Mouse (Mus musculus) left cerebral cortex, adult 8-10 months (tissue): Measurements from ENCODE around the gene Podxl2. TPM values are rescaled to one million over a fixed set of nuclear protein-coding genes. Genes with fewer than 3 reads are reported as not detected.

ENCODE experiments used
- DNase-seq, 2 experiments: peaks; one replicate each; pipeline ENCODE4 v3.0.0; 2022; ENCODE audit warnings: low spot score in 2 of 2
- total RNA-seq, 4 experiments: library from RNA; stranded (reverse); gene quantifications; 2 replicates each; pipeline ENCODE4 v1.2.4; 2022

Podxl2 gene
- total RNA-seq, 4 experiments from 2014 or later, result 190 to 207 (median 195) TPM

DNA sequence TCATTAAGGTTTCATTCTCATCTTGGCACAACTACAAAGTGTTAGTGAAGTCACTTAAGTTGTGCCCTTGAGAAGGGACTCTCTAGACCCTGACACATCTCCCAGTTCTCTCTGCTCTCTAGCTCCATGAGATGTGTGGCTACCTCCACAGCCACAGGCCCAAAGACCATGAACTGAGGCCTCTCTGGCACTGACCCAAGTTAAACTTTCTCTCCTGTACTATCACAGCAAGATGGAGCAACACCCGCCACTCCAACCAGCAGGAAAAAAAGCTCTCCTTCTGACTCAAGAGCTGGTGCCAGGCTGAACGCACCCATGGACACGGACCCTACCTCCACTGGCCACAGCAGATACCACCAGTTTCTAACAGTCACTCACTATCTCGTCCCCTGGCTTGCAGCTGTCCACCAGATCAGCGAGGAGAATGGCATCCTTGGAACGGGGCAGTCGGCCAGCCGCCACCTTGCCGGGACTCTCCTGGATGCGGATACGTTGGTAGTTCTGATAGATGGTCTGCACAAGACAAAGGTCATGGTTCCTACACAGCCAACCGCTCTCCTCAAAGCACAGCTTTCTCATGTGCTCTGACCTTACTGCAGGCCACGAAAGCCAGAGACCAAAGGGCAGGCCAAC is 14.7 kb upstream of the Podxl2 start:
- no peak for DNase-seq

DNA sequence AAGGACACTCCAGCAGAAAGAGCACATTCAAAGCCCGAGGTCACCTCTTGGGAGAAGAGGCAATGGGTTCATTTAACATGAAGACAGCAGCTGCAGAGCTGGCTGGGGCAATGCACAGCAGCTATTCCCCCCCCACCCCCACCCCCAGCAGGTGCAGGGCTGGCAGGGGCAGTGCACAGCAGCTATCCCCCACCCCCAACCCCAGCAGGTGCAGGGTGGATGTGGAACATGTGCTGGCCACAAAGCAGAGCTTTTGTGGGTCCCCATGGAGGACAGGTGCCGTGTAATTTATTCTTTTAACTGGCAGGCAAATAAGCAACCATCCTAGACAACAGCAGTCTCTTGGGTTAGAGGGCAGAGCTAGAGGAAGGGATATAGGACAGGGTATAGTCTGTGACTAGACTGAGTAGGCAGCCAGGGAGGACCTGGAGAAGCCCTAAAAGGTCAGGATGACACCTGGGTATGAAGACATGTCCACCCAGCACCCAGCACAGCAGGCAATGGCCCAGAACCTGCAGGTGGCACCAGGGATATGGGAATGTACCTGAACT is 11.6 kb upstream of the Podxl2 start:
- DNase-seq, result no peak

DNA sequence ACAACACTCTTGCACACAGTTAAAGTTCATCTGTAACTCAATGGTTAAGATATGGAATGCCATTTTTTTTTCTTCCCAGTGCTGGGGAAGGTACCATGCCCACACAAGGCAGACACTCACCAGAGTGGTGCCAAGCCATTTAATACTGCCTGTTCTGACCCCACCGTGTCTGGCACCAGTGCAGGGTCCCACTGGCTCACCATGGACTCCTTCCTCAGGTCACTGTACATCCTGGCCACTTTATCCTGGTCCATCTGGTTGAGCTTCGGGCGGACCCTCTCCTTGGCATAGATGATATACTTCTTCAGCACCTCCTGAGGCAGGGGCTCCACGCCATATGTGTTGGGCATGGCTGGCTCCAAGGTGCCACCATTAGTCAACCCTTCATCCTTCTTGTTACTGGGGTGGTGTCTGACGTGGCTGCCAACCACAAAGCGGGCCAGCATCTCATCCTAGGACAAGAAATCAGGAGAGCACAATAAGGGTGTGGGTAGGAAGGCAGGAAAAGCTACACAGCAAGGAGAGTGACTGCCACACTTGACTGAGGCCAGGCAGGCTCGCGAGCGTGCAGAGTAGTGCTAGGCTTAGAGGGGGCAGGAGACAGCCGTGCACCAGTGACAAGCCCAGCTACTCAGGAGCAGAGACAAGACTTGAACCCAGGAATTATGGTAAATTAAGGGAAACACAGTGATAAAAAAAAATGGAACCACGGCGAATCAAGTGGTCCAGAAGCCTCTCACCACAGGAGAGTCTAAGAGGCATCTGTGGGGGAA is 11.0 kb upstream of the Podxl2 start:
- no peak for DNase-seq

DNA sequence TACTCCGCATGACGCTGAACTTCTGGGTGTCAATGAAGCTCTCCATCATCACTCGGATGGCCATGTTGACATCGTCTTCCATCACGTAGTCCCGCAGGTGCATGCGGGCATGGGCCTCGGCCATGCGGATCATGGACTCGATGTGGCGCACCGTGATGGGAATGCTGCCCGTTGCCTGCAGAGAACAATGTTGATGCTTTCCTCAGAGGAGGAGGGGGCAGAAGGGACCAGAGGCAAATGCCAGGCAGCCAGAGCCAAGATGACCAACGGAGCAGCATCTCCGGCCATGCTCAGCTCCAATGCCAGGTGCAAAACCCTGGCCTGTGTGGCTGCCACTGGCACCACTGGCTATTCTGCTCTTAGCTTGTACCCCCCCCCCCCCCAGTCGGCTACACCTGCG is 9.8 kb upstream of the Podxl2 start:
- no peak for DNase-seq

DNA sequence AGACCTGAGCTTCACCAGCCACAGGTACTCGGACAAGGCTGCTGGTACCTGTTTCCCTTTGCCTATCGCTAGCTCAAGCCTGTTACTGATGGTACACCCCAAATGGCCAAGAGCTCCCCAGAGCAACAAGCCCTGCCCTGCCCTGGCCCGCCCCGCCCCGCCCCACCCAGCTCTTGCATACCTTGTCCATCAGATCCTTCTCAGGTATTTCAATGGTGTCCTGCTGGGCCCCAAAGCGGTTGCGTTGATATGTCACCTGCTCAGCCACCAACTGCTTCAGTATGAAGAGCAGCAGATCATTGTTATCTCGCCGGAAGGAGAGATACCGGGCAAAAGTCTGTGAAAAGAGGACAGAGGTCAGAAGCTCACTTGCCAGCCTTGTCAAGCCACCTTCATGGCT is 9.4 kb upstream of the Podxl2 start:
- no peak for DNase-seq

DNA sequence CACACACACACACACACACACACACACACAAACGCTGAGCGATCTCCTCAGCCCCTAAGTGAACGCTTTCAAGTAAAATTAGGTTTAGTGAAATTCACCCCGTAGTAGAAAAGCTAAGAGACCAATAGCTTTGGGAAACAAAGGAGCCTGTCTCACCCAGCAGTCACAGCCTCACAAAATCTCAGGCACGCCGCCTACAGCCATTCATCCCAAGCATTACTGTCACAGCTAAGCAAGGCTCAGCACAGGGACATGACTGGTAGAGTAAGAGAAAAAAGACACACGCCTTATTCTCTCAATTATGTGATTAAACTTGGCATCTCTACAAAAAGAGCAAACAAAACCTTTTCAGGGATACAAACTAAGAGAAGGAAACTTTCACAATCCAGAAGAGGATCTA is 6.5 kb upstream of the Podxl2 start:
- DNase-seq, result no peak

DNA sequence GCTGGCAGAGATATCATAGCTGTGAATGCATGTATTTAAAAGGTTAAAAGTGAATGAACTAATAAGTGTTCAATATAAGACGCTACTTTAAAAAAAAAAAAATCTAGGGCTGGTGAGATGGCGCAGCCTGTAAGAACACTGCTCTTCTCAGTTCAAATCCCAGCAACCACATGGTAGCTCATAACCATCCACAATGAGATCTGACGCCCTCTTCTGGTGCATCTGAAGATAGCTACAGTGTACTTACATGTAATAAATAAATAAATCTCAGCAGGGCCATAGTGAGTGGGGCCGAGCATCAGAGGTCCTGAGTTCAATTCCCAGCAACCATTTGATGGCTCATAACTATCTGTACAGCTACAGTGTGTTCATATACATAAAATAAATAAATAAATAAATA is 4.6 kb upstream of the Podxl2 start:
- DNase-seq, result no peak

DNA sequence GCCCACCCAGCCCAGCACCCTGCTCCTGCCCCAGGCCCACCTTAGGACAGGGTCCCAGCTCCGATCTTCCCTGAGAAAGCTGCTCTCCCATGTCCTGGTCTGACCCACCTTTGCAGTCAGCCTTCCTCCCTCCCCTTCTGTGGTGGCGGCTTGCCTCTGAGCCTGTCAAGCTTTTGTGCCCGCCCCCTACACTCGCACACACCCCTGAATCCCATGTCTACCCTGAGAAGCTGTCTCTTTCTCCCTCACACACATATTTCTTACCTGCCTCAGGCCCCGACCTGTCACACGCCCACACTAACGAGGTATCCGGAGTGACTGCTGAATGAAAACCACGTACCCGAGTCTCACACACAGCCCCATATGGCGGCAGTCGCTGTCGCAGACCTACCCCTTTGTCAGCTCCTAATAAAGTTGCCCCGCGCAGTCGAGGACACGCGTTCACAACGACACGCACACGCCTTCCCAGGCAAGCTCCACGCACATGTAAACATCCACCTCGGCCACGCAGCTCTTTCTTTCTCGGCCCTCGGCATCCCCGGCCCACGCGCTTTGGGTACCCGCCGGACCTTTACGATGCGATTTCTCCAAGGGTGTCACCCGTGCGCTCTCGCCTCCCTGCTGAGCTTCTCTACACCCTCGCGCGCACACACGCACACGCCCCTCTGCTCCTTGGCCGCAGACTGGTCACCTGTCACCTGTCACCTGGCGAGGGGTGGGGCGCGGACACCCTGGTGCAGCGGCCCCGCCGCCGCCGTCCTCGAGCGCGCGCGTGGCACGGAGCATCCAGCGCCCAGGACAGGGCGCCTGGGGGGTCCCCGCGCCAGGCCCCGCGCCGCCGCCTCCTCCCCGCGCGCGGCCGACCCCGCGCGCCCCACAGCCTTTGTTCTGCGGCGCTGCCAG is 628 bp downstream of the Podxl2 start:
- DNase-seq, result peak in 1 of 2 experiments; percentile 25

DNA sequence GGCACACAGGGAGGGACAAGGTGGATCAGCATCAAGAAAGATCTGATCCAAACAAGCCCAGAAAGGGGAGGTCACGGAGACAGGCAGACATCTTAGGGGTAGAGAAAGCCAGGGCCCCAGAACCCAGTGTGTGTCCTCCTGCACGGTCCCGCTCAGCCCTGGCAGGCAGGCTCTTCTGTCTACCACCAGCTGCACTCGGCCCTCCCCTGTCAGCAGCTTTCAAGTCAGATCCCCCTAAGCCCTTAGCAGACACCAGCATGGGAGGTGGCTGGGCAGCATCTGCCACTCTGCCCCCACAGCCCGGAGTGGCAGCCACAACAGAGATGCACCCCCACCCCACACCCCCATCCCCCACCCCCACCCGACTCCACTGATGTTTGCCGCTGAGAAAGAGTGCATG is 2.0 kb downstream of the Podxl2 start:
- DNase-seq, result no peak

DNA sequence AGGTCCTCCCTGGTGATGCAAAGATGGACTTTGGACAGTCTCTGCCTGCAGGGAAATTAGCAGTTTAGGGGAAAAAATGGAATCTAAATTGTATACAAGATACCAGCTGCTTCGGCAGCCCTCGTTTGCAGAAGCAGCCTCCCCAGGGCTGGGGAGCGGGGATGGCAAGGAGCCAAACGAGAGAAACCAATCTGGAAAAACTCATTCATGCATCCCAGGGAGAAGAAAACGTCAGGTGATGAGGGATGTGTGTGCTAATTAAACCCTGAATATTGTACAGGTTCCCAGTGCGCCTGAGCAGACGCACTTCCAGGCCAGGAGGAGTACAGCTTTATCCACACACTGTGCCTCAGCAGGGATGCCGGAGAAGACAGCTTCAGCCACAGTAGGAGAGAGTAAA is 3.3 kb downstream of the Podxl2 start:
- peak in 1 of 2 experiments; percentile 64 for DNase-seq

DNA sequence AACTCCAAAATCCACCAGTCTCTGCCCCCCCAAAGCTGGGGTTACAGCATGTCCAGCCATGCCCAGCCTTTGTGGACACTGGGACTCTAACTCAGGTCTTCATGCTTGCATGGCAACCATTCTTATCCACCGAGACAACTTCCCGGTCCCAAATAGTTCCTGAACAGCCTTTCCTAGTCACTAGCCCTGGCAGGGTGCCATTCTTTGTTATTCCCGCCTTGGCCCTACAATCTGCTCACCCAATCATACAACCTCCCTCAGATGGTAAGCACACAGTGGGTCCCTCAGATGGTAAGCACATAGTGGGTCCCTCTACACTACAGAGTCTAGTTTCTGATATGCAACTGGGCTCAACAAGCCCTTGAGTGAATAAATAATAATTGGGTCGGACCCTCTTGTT is 4.2 kb downstream of the Podxl2 start:
- no peak for DNase-seq

DNA sequence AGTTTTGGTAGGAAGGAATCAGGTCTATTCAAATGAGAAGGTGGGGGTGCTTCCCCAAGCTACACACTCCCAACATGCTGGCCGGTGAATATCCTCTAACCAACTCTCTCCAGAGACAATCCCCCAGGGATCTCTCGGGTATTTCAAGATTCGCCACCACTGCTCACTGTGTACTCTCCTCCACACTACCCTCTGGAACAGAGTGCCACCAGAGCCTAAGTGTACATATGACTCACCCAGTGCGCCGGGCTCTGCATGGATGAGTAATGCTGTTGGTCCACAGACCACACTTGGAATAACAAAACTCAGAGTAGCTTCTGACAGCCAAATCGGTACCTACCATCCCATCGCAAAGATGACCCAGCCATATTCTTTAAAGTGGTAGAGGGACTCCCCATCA is 5.4 kb downstream of the Podxl2 start:
- peak in 1 of 2 experiments; percentile 66 for DNase-seq

DNA sequence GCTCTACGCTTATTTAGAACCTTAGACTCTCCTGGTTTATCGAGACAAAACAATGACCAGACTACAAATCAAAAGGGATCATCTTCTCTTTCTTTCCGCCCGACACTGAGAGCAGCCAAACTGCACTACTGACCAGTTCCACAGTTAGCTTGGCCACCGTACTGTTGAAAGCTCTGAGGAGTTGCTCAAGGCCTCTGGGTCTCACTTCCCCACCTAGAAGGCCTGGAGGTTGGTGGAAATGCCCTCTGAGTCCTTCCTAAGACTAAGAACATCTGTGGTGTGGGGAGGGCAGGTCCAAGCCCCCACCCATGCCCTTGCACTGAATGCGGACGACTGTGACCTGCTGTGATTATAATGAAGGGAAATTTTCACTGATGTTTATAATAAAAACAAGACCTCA is 9.1 kb downstream of the Podxl2 start:
- DNase-seq, result no peak

DNA sequence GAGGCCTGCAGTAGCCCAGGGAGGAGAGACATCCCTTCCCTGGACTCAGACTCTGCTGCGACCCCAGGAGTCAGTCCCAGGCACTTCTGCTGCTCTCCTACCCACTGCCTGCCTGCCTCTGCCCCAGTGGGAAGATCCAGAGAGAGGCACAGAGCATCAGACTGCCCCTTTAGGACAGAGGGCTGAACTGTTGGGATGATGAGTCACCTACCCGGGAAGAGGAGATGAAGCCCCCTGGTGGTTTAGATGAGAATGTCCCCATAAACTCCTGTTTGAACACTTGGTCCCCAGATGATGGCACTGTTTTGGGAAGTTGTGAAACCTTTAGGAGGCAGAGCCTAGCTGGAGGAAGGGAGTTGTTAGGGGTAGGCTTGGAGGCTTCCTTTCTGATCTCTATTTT is 13.9 kb downstream of the Podxl2 start:
- DNase-seq, result no peak

DNA sequence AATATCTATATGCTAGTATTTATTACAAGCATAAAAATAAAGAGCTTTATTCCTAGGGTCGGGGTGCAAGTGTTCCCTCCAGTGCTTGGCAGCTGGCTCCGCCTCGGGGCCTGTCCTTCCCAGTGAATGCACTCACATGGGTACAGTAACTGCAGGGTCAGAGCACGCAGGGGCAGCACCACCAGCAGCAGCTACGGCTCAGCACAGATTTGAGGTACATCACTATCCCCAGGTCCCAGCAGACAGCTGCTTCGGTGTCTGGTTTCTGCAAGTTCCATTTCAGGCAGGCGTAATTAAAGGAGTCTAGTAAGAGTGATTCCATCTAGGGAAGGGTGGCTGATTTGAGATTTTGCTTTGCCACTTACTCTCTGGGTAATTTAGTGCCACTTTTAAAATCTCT is 16.5 kb downstream of the Podxl2 start:
- DNase-seq, result no peak

DNA sequence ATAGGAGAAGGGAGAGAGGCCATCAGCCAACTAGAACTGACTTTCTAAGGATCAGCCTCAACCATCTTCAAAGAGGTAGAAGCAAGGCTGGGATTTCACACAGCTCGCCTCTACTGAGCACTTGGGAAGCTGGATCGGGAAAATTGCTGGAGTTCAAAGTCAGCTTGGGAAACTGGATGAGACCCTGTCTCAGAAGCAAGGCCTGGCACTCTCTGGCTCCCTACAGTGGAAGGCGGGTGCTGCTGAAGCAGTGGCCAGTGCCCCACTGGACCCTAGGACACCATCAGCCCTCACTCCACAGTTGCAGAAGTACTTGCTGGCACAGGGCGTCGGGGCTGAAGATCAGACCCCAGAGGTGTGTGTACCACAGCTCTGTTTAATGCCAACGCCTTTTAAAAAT is 17.0 kb downstream of the Podxl2 start:
- DNase-seq, result no peak

DNA sequence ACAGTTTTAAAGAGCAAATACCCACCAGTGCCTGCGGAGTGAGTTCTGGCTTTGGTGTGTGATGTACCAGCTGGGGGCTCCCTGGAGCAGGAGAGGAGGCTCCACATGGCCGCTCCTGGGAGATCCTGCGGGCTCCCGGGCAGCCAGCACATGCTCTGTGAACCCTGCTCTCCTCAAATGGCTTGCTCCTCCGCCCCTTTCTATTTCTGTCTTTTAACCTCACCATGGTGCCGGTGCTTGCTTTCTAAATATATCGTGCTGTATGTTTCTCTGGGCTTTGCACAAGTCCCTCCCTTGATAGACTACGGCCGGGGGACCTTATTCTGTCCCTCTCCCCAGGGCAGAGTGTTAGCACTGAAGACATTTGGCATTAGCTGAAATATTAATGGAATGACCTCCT is 17.6 kb downstream of the Podxl2 start:
- no peak for DNase-seq

DNA sequence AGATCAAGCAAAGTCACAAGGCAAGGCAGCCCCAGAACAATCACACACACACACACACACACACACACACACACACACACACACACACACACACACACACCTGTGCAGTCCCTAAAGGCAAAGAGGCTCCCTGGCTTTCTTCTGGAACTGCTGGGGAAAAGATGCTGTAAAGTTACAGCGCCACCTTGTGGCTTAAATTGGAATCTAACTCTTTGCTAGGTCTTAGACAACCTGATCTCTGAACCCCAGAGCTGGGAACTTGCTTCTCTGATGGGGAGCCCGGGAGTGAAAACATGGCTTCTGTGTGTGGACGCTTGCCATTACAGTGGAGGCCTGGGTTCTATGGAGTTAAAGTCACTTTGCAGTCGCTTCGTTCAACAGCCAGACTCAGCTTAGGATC is 19.2 kb downstream of the Podxl2 start:
- no peak for DNase-seq

DNA sequence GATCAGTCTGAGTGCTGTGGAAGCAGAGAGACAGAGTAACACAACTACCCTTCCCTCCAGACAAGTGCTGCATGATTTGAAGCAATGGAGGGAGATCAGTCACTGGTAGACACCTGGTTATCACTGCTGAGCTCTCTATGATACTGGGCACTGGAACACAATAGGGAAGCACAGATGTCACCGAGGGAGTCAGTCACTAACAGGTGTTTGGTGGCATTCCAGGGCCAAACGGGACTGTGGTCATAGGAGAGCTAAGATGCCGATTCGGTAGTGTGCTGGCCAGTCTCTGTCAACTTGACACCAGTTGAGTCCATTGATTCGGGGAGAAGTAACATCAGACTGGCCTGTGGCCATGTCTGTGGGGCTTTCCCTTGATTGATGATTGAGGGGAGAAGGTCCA is 20.3 kb downstream of the Podxl2 start:
- DNase-seq, result no peak

DNA sequence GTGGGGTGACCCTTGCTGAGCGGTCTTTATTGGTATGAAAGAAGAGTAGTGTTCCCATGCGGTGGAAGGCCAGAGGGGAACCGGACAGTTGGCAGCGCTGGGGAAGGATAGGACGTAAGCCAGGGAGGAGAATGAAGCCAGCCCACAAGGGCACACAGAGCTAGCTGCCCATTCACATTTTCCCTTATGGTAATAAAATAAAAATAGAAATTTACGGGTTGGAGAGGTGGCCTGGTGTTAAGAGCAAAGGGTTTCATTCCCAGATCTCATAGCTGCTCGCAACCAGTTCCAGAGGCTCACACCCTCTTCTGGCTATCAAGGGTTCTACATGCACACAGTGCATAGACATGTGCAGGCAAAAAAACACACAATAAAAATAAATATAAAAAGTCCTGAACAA is 24.8 kb downstream of the Podxl2 start:
- DNase-seq, result no peak

DNA sequence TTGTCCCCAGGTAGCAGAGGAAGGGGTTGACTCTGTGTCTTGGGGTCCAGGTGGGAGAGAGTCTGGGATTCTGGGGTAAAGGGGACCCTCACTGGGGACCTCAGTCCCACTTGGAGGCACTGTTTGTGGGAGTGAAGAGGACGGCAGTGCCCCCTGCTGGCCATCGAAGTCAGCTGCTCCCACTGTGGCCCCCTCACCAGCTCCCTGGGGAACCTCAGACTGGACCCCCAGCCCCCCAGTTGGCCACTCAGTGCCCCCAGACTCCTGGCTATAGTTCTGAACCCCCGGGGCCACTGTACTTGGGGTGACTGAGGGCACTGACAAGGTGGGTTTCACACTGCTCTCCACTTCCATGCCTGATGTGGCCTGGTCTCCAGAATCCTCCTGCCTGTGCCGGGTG is 25.6 kb downstream of the Podxl2 start:
- no peak for DNase-seq

DNA sequence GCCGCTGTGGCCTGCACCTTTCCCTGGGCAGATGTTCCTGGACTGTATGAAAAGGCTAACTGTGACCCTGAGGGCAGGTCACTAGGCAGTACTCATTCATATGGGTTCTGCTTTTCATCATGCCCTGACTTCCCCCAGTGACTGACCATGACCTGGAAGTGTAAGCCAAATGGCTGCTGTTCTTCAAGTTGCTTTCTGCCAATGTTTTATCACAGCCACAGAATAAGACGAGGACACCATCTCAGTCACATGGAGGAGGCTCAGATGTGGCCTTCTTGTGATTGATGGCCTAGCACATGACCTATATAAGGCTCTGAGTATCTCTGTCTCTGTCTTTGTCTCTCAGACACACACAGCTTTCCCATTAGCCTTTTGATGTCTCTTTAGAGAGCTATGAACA is 27.3 kb downstream of the Podxl2 start:
- no peak for DNase-seq
